Mouse (Mus musculus) thymus, postnatal 10 days (tissue): ENCODE data around the gene Crocc.

Experiments used
- DNase-seq, 2 experiments: peaks; one replicate each; pipeline ENCODE4 v3.0.0; 2021; ENCODE audit warnings: low spot score in 2 of 2

The Crocc gene

DNA sequence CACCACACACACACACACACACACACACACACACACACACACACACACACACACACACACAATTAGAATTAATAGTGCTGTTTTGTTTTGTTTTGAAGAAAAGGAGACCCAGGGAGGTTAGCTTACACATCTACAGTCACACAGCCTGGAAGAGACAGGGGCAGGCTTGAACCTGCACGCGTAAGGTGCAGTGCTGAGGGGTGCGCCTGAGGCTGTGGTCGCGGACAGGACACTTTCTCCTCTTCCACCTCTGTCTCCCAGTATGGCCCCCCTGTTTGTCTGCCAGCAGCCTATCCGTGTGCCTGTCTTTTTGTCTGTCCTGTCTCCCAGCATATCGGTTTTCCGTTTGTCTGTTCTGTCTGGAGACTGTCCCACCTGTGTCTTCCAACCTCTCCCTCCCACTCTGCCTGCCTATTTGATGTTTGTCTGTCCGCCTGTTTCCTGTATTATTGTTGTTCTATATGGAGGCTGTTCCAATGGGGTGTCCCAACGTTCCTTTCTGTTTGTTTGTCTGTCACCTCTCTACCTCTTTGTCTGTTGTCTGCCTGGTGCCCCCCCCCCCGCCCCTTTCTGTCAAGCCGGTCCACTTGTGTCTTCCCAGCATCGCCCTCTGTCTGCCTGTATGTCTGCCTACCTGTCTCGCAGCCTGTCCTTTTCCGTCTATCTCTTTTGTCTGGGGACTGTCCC, 74.2 kb downstream of the Crocc start:
- no peak for DNase-seq

DNA sequence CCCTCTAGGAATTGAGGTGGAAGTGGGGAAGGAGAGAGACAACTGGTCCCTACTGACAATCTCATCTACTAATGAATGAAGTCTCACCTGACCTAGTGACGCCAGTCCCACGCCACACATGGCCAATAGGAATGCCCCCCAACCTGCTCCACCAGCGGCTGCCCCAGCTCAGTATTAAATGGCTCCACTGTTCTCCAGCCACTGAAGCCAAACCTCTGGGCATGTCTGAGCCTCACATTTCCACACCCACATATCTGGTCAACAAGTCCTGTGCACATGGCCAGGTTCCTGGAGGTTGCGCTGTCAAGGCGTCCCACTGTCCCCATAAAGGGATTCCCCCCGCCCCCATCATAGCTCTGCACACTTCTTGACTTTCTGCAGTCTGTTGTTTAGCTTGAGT, 75.8 kb downstream of the Crocc start:
- DNase-seq = no peak

DNA sequence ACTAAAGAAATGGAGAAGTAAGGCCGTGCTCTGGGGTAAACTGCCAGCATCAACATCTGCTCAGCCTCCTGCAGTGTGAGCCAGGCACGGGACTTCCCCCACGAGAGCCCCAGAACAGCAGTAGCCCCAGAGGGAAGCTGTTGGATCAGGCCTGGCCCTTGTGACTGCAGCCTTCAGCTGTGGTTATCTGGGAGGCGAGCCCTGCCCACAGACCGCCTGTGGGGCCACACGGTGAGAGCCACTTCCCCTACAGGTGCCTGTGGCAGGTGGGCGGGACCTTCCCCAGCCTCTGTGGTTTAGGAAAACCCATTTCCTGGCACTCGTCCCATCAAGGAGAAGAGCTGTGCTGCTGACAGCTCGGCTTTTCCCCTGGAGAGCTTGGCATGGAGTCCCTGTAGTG, 76.9 kb downstream of the Crocc start:
- DNase-seq = peak; percentile 32 to 49

GRCm38 (mm10) chr4:140982808-140983207, 77.5 kb downstream of the Crocc start:
- no peak for DNase-seq

- DNase-seq = no peak
Observed at GRCm38 (mm10) chr4:140981605-140982004, 78.7 kb downstream of the Crocc start.

DNA sequence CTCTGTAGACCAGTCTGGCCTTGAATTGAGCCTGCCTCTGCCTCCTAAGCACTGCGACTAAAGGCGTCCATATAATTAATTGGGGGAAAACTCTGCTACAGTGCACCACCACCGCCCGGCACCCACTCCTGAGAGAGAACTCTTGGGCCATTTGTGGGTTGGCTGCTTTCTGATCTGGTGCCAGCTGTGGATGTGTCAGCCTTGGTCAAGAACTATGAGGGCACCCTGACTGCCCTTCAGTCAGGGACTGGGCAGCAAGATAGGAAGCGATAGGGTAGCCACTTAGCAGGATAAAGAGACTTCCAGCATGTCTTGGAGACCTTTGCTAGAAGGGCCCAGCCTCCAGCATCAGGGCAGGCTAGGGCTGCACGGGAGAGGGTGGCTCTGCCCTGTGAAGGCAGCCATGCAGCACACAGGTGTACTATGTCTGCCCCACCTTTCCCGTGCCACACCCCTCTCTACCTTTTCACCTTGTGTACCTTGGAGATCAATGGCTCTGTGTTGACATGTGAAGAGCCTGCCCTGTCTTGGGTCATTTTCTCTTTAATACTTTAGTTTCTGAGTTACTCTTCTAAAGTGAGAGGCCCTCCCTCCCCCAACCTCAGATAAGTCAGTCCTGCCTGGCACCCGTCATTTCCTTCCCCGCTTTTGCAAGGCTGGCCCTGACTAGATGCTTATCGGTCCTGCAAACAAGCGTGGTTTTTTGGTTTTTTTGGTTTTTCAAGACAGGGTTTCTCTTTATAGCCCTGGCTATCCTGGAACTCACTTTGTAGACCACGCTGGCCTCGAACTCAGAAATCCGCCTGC, 82.3 kb downstream of the Crocc start:
- no peak for DNase-seq

- DNase-seq = no peak
Observed at GRCm38 (mm10) chr4:140977278-140977677, 83.1 kb downstream of the Crocc start.

GRCm38 (mm10) chr4:140975356-140975755, 85.0 kb downstream of the Crocc start:
- DNase-seq = no peak

GRCm38 (mm10) chr4:140974408-140974807, 85.9 kb downstream of the Crocc start:
- DNase-seq = no peak

GRCm38 (mm10) chr4:140971691-140972090, 88.7 kb downstream of the Crocc start:
- no peak for DNase-seq

- DNase-seq = no peak
Observed at GRCm38 (mm10) chr4:140967386-140968159, 92.8 kb downstream of the Crocc start.
